Mouse (Mus musculus) cortical plate, adult 2 months (tissue): ENCODE data around the gene Ralgapa2.

Experiments used
- CTCF ChIP-seq: fragments of 200-500 bp; IDR thresholded peaks from 2 replicates; pipeline ENCODE4 v1.5.1; 2011; ENCODE audit warnings: mild to moderate bottlenecking, control low read depth, low read length; ENCODE audit not compliant: insufficient read depth; ENCODE audit errors: extremely low read depth
- POLR2A ChIP-seq: fragments of 200-500 bp; IDR thresholded peaks from 2 replicates; pipeline ENCODE4 v1.6.1; 2011; ENCODE audit warnings: mild to moderate bottlenecking, low read length, control low read depth; ENCODE audit not compliant: insufficient read depth; ENCODE audit errors: extremely low read depth

- TF ChIP-seq CTCF (no peak), POLR2A (no peak)
Measured at GRCm38 (mm10) chr2:146218881-146219535, 293.1 kb downstream of the Ralgapa2 start.
